Mouse (Mus musculus) liver, embryonic 14.5 days (tissue): ENCODE results near the gene Eddm3b. TPM values are rescaled to one million over a fixed set of nuclear protein-coding genes. Genes with fewer than 3 reads are reported as not detected.
A peak's percentile ranks its signal among the peaks of the same experiment; 100 is the strongest.

Experiments used
- ATAC-seq: fragments of 200-750 bp; cut with Nextera tagmentation; 2 replicates; pipeline ENCODE4 v1.8.0; 2017; ENCODE audit warnings: moderate number of reproducible peaks, mild to moderate bottlenecking, moderate library complexity; ENCODE audit not compliant: insufficient read depth
- DNase-seq, 3 experiments: peaks; one replicate each; pipeline ENCODE4 v3.0.0-alpha.2; 2012 to 2013; ENCODE audit warnings: low read depth in 3 of 3, low spot score in 3 of 3
- H3K27ac ChIP-seq: fragments of 300-500 bp; sonication (generic); 2 replicates; pipeline ENCODE4 v1.5.1; 2014; ENCODE audit warnings: moderate library complexity, mild to moderate bottlenecking, control low read depth, inconsistent platforms
- H3K27me3 ChIP-seq: fragments of 300-500 bp; sonication (generic); 2 replicates; pipeline ENCODE4 v1.6.1; 2014; ENCODE audit warnings: mild to moderate bottlenecking, low read length, moderate library complexity; ENCODE audit not compliant: control insufficient read depth, insufficient read depth
- H3K36me3 ChIP-seq: fragments of 300-500 bp; sonication (generic); replicated peaks from 2 replicates; pipeline ENCODE4 v1.6.1; 2014; ENCODE audit warnings: low read depth; ENCODE audit not compliant: control insufficient read depth, insufficient read depth
- H3K4me1 ChIP-seq, 2 experiments: fragments of 200-500 bp in 1 of 2; fragments of 300-500 bp in 1 of 2; sonication (generic) in 1 of 2; replicated peaks; 2 replicates each; pipeline ENCODE4 v1.6.1; 2012 to 2014; ENCODE audit warnings: antibody characterized with exemption in 1 of 2, inconsistent platforms in 1 of 2, low read length in 1 of 2; ENCODE audit not compliant: control insufficient read depth in 2 of 2, insufficient read depth in 2 of 2
- H3K4me2 ChIP-seq: fragments of 300-500 bp; sonication (generic); 2 replicates; pipeline ENCODE4 v1.6.1; 2014; ENCODE audit warnings: low read depth, mild to moderate bottlenecking, control low read depth, moderate library complexity
- H3K4me3 ChIP-seq, 2 experiments: fragments of 200-500 bp in 1 of 2; fragments of 300-500 bp in 1 of 2; sonication (generic) in 1 of 2; 2 replicates each; pipeline ENCODE4 v1.5.1; 2012 to 2014; ENCODE audit warnings: low read depth in 2 of 2, low read length in 2 of 2, mild to moderate bottlenecking in 2 of 2, control low read depth in 1 of 2, inconsistent platforms in 1 of 2, moderate library complexity in 1 of 2; ENCODE audit not compliant: insufficient read depth in 1 of 2
- H3K9ac ChIP-seq: fragments of 300-500 bp; sonication (generic); replicated peaks from 2 replicates; pipeline ENCODE4 v1.6.1; 2014; ENCODE audit warnings: mild to moderate bottlenecking, control low read depth, moderate library complexity
- H3K9me3 ChIP-seq: fragments of 300-500 bp; sonication (generic); 2 replicates; pipeline ENCODE4 v1.6.1; 2016; ENCODE audit warnings: low read length, mixed read lengths; ENCODE audit not compliant: control insufficient read depth
- CTCF ChIP-seq: IDR thresholded peaks from 2 replicates; pipeline ENCODE4 v1.5.1; 2016; ENCODE audit warnings: antibody characterized with exemption, low read depth, control low read depth
- EP300 ChIP-seq: IDR thresholded peaks from 2 replicates; pipeline ENCODE4 v1.6.1; 2016; ENCODE audit warnings: antibody characterized with exemption, low read depth
- WGBS: fragments of 180-500 bp; shearing (Covaris S2); extraction: QIAGEN DNeasy Blood & Tissue Kit; methylation state at CpG from one replicate; pipeline ENCODE4 v1.1.7; 2014; ENCODE audit not compliant: insufficient replicate concordance; 5-methylcytosine and 5-hydroxymethylcytosine counted together
- polyA plus RNA-seq, 2 experiments: library from polyadenylated mRNA; depleted of rRNA in 1 of 2; stranded (reverse) in 1 of 2; unstranded in 1 of 2; fragments of >200 nt; fragmentation: Nextera tagmentation in 1 of 2; extraction: Ambion mirVana in 1 of 2; gene quantifications; 2 replicates each; pipeline versions ENCODE4 v1.2.1 to v1.2.3; 2012 to 2014

Gene Eddm3b
- polyA plus RNA-seq, 2 experiments, result not detected

GRCm38 (mm10) chr14:51165435-51165834 is 51.2 kb downstream of the Eddm3b start:
- Histone ChIP-seq H3K36me3 (no peaks in the 10 kb centered on the region), H3K4me2 (no peak overlapping the region), H3K27ac (no peak overlapping the region), H3K9ac (no peak overlapping the region), H3K27me3 (no peaks in the 10 kb centered on the region), H3K9me3 (no peaks in the 10 kb centered on the region), H3K4me3 (no peak overlapping the region), H3K4me1 (peaks cover 0 to 4% of the 10 kb centered on the region in 2 experiments; a peak in 1 of 4 replicates)
- TF ChIP-seq CTCF (no peak), EP300 (no peak)
- WGBS, result 80% methylated on average over 1 of the region's 1 CpGs
- no peak for DNase-seq
- ATAC-seq, result 0 out of 2 replicates have a peak, but pooled peaks have one; percentile 35

GRCm38 (mm10) chr14:51166068-51166467 is 51.8 kb downstream of the Eddm3b start:
- ATAC-seq, result no peak
- Histone ChIP-seq H3K4me2 (no peak overlapping the region), H3K4me1 (peaks cover 0 to 4% of the 10 kb centered on the region in 2 experiments; a peak in 1 of 4 replicates), H3K27me3 (no peaks in the 10 kb centered on the region), H3K27ac (no peak overlapping the region), H3K9ac (no peak overlapping the region), H3K9me3 (no peaks in the 10 kb centered on the region), H3K4me3 (no peak overlapping the region), H3K36me3 (no peaks in the 10 kb centered on the region)
- TF ChIP-seq CTCF (no peak), EP300 (no peak)
- no peak for DNase-seq

Other genes with a start within 250 kb of the Eddm3b start
- 1.5 and 2.2 TPM in 2 replicates for gene Tep1, start 243.9 kb upstream of the Eddm3b start, polyA plus RNA-seq (2012; rRNA removed)
- 3.0 and 4.1 TPM in 2 replicates for gene Tep1, start 243.9 kb upstream of the Eddm3b start, polyA plus RNA-seq (2014; fragmentation: Nextera tagmentation; extraction: Ambion mirVana)
- 0.12 and 0.16 TPM in 2 replicates for gene Klhl33, start 216.9 kb upstream of the Eddm3b start, polyA plus RNA-seq (2012; rRNA removed)
- 0.08 and 0.15 TPM in 2 replicates for gene Klhl33, start 216.9 kb upstream of the Eddm3b start, polyA plus RNA-seq (2014; fragmentation: Nextera tagmentation; extraction: Ambion mirVana)
- 19.9 and 34.5 TPM in 2 replicates for gene Osgep, start 189.5 kb upstream of the Eddm3b start, polyA plus RNA-seq (2012; rRNA removed)
- gene Osgep, start 189.5 kb upstream of the Eddm3b start, polyA plus RNA-seq (2014; fragmentation: Nextera tagmentation; extraction: Ambion mirVana), result 54.8 and 59.7 TPM in 2 replicates
- 34.5 and 51.3 TPM in 2 replicates for gene Apex1, start 189.5 kb upstream of the Eddm3b start, polyA plus RNA-seq (2012; rRNA removed)
- gene Apex1, start 189.5 kb upstream of the Eddm3b start, polyA plus RNA-seq (2014; fragmentation: Nextera tagmentation; extraction: Ambion mirVana), result 85.7 and 90.8 TPM in 2 replicates
- 16.7 and 24.7 TPM in 2 replicates for gene Pip4p1, start 183.6 kb upstream of the Eddm3b start, polyA plus RNA-seq (2012; rRNA removed)
- 16.9 and 18.7 TPM in 2 replicates for gene Pip4p1, start 183.6 kb upstream of the Eddm3b start, polyA plus RNA-seq (2014; fragmentation: Nextera tagmentation; extraction: Ambion mirVana)
- gene Pnp, start 183.3 kb upstream of the Eddm3b start, polyA plus RNA-seq (2012; rRNA removed), result 65.8 and 81.4 TPM in 2 replicates
- 87.0 and 91.4 TPM in 2 replicates for gene Pnp, start 183.3 kb upstream of the Eddm3b start, polyA plus RNA-seq (2014; fragmentation: Nextera tagmentation; extraction: Ambion mirVana)
- gene Gm49342, start 169.9 kb upstream of the Eddm3b start, polyA plus RNA-seq (2012; rRNA removed), result 41.4 and 65.9 TPM in 2 replicates
- gene Gm49342, start 169.9 kb upstream of the Eddm3b start, polyA plus RNA-seq (2014; fragmentation: Nextera tagmentation; extraction: Ambion mirVana), result not detected in 2 replicates
- 6.5 and 9.8 TPM in 2 replicates for gene Pnp2, start 158.4 kb upstream of the Eddm3b start, polyA plus RNA-seq (2012; rRNA removed)
- gene Pnp2, start 158.4 kb upstream of the Eddm3b start, polyA plus RNA-seq (2014; fragmentation: Nextera tagmentation; extraction: Ambion mirVana), result 12.0 and 13.7 TPM in 2 replicates
- not detected in 2 replicates for gene Rnase10, start 106.7 kb upstream of the Eddm3b start, polyA plus RNA-seq (2012; rRNA removed)
- gene Rnase10, start 106.7 kb upstream of the Eddm3b start, polyA plus RNA-seq (2014; fragmentation: Nextera tagmentation; extraction: Ambion mirVana), result not detected in 2 replicates
- not detected in 2 replicates for gene Rnase9, start 72.6 kb upstream of the Eddm3b start, polyA plus RNA-seq (2012; rRNA removed)
- gene Rnase9, start 72.6 kb upstream of the Eddm3b start, polyA plus RNA-seq (2014; fragmentation: Nextera tagmentation; extraction: Ambion mirVana), result not detected in 2 replicates
- gene Rnase11, start 64.3 kb upstream of the Eddm3b start, polyA plus RNA-seq (2012; rRNA removed), result not detected in 2 replicates
- not detected in 2 replicates for gene Rnase11, start 64.3 kb upstream of the Eddm3b start, polyA plus RNA-seq (2014; fragmentation: Nextera tagmentation; extraction: Ambion mirVana)
- gene Rnase12, start 56.8 kb upstream of the Eddm3b start, polyA plus RNA-seq (2012; rRNA removed), result 0.69 and 0.95 TPM in 2 replicates
- gene Rnase12, start 56.8 kb upstream of the Eddm3b start, polyA plus RNA-seq (2014; fragmentation: Nextera tagmentation; extraction: Ambion mirVana), result 0.91 and 1.8 TPM in 2 replicates
- gene Olfr750, start 40.0 kb upstream of the Eddm3b start, polyA plus RNA-seq (2012; rRNA removed), result not detected in 2 replicates
- not detected in 2 replicates for gene Olfr750, start 40.0 kb upstream of the Eddm3b start, polyA plus RNA-seq (2014; fragmentation: Nextera tagmentation; extraction: Ambion mirVana)
- 12.8 and 15.0 TPM in 2 replicates for gene Rnase4, start 23.3 kb upstream of the Eddm3b start, polyA plus RNA-seq (2012; rRNA removed)
- gene Rnase4, start 23.3 kb upstream of the Eddm3b start, polyA plus RNA-seq (2014; fragmentation: Nextera tagmentation; extraction: Ambion mirVana), result 20.2 and 21.9 TPM in 2 replicates
- 3.3 and 3.4 TPM in 2 replicates for gene Ang, start 23.3 kb upstream of the Eddm3b start, polyA plus RNA-seq (2012; rRNA removed)
- 5.4 and 7.1 TPM in 2 replicates for gene Ang, start 23.3 kb upstream of the Eddm3b start, polyA plus RNA-seq (2014; fragmentation: Nextera tagmentation; extraction: Ambion mirVana)
- gene Rnase6, start 9.5 kb downstream of the Eddm3b start, polyA plus RNA-seq (2012; rRNA removed), result 1.9 and 2.8 TPM in 2 replicates
- gene Rnase6, start 9.5 kb downstream of the Eddm3b start, polyA plus RNA-seq (2014; fragmentation: Nextera tagmentation; extraction: Ambion mirVana), result 3.6 TPM in 2 replicates
- not detected in 2 replicates for gene Rnase1, start 32.4 kb downstream of the Eddm3b start, polyA plus RNA-seq (2012; rRNA removed)
- gene Rnase1, start 32.4 kb downstream of the Eddm3b start, polyA plus RNA-seq (2014; fragmentation: Nextera tagmentation; extraction: Ambion mirVana), result not detected in 2 replicates
- not detected in 2 replicates for gene Rnase2b, start 47.8 kb downstream of the Eddm3b start, polyA plus RNA-seq (2012; rRNA removed)
- gene Rnase2b, start 47.8 kb downstream of the Eddm3b start, polyA plus RNA-seq (2014; fragmentation: Nextera tagmentation; extraction: Ambion mirVana), result not detected in 2 replicates
- not detected in 2 replicates for gene Ang2, start 84.7 kb downstream of the Eddm3b start, polyA plus RNA-seq (2012; rRNA removed)
- gene Ang2, start 84.7 kb downstream of the Eddm3b start, polyA plus RNA-seq (2014; fragmentation: Nextera tagmentation; extraction: Ambion mirVana), result not detected in 2 replicates
- gene Ear14, start 89.0 kb downstream of the Eddm3b start, polyA plus RNA-seq (2012; rRNA removed), result not detected in 2 replicates
- gene Ear14, start 89.0 kb downstream of the Eddm3b start, polyA plus RNA-seq (2014; fragmentation: Nextera tagmentation; extraction: Ambion mirVana), result not detected in 2 replicates
- gene Rnase2a, start 141.7 kb downstream of the Eddm3b start, polyA plus RNA-seq (2012; rRNA removed), result not detected in 2 replicates
- not detected in 2 replicates for gene Rnase2a, start 141.7 kb downstream of the Eddm3b start, polyA plus RNA-seq (2014; fragmentation: Nextera tagmentation; extraction: Ambion mirVana)
- not detected in 2 replicates for gene Gm7247, start 247.3 kb downstream of the Eddm3b start, polyA plus RNA-seq (2012; rRNA removed)
- gene Gm7247, start 247.3 kb downstream of the Eddm3b start, polyA plus RNA-seq (2014; fragmentation: Nextera tagmentation; extraction: Ambion mirVana), result not detected in 2 replicates